In the genomic region with DNA sequence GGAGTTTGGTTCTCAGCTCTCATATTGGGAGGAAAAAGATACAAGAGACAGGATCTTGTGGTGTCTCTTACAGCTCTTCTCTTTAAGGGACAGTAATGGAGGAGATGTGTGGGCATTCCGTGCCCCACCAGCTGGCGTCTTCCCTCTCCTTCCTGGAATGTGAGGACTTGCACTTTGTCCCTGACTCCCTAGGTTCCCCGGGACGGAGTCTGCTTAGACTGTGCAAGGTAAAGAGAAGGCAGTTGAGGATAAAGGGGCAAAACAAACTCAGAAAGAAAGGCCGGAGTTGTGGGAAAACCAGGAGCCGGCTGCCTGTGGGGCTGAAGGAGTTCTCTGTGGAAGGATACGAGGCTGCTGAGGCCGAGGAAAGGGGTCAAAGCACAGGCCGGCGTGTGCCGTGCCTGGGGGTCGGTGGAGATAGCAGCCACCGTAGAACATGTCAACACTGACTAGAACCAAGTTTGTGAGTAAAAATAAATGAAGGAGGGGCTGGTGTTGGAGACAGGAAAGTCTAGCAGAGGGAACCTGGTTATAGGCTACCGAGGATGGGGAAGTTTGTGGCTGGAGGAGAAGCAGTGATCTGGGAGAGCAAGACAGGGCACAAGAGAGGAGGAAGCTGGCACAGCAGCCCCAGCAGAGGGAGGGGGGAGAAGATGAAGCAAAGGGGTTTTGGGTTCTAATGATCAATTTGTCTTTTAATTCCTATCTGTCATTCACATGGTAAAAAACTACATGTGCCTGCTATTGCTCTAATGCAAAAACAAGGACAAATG, we compare ENCODE assay signal across 18 mouse cellular contexts.
DNase-seq lines count a peak whose midpoint lies in the region; ATAC-seq and TF ChIP-seq lines count a peak whose summit lies in the region.
"Had no signal": no experiment of that assay in that cellular context is flagged by ENCODE, and none has a peak within 500 bp of the region (broad histone marks: within the 10 kb centered on the region; RNA-seq: fewer than 3 reads in every experiment).

No protein-coding gene starts in this region.

- no peaks in the 10 kb centered on the region for H3K27me3 ChIP-seq in kidney, embryonic 14.5 days (ENCODE audit: control insufficient read depth, insufficient read depth, low read length)
- H3K27me3 ChIP-seq in liver, postnatal 0 days (ENCODE audit: insufficient read depth, low read length): no peaks in the 10 kb centered on the region
- H3K27me3 ChIP-seq in embryonic facial prominence, embryonic 10.5 days (replicated peaks; ENCODE audit: low read depth, poor library complexity, severe bottlenecking): no peaks in the 10 kb centered on the region
- H3K27me3 ChIP-seq: hindbrain, embryonic 15.5 days; limb, embryonic 12.5 days had no signal

- H3K4me2 ChIP-seq in kidney, embryonic 14.5 days (replicated peaks; ENCODE audit: low read depth, low read length): no peak overlapping the region
- H3K4me2 ChIP-seq in liver, postnatal 0 days (ENCODE audit: low read depth, low read length): no peak overlapping the region
- H3K4me2 ChIP-seq: hindbrain, embryonic 15.5 days; limb, embryonic 12.5 days; liver, embryonic 11.5 days had no signal

- peak; percentile 45 for DNase-seq in kidney, adult 18-20 months
- peak; percentile 44 to 55 for DNase-seq in kidney, adult 8-10 months
- DNase-seq in kidney, postnatal 14 days: peak; percentile 54
- no peak for DNase-seq in liver, postnatal 0 days
- DNase-seq in embryonic facial prominence, embryonic 10.5 days (ENCODE audit: low spot score): no peak
- DNase-seq: adrenal gland, postnatal 10 days; cerebellum, adult 2 months; lung, adult 18-20 months; lung, postnatal 10 days; midbrain, embryonic 14.5 days; thymus, adult 18-20 months; thymus, postnatal 36 days had no signal

- H3K4me1 ChIP-seq in kidney, embryonic 14.5 days (ENCODE audit: control insufficient read depth, insufficient read depth, low read length): no peaks in the 10 kb centered on the region
- no peaks in the 10 kb centered on the region for H3K4me1 ChIP-seq in liver, postnatal 0 days (ENCODE audit: insufficient read depth)
- no peaks in the 10 kb centered on the region for H3K4me1 ChIP-seq in embryonic facial prominence, embryonic 10.5 days
- H3K4me1 ChIP-seq: forebrain, embryonic 10.5 days; limb, embryonic 12.5 days had no signal

- no peak overlapping the region for H3K27ac ChIP-seq in kidney, embryonic 14.5 days (ENCODE audit: low read depth, low read length)
- no peak overlapping the region for H3K27ac ChIP-seq in liver, postnatal 0 days (ENCODE audit: low read depth)
- no peak overlapping the region for H3K27ac ChIP-seq in embryonic facial prominence, embryonic 10.5 days (replicated peaks)
- H3K27ac ChIP-seq: forebrain, embryonic 10.5 days; hindbrain, embryonic 15.5 days; limb, embryonic 12.5 days had no signal

- no peak overlapping the region for H3K4me3 ChIP-seq in kidney, embryonic 14.5 days (ENCODE audit: low read length)
- no peak overlapping the region for H3K4me3 ChIP-seq in liver, postnatal 0 days (ENCODE audit: low read depth, low read length)
- H3K4me3 ChIP-seq in embryonic facial prominence, embryonic 10.5 days: no peak overlapping the region
- H3K4me3 ChIP-seq: forebrain, embryonic 10.5 days; hindbrain, embryonic 15.5 days; limb, embryonic 12.5 days had no signal

- no peaks in the 10 kb centered on the region for H3K9me3 ChIP-seq in kidney, embryonic 14.5 days (ENCODE audit: control insufficient read depth, low read length)
- H3K9me3 ChIP-seq in liver, postnatal 0 days (ENCODE audit: low read length): no peaks in the 10 kb centered on the region
- H3K9me3 ChIP-seq in embryonic facial prominence, embryonic 10.5 days: no peaks in the 10 kb centered on the region
- H3K9me3 ChIP-seq: forebrain, embryonic 10.5 days; hindbrain, embryonic 15.5 days; limb, embryonic 12.5 days had no signal

- TF ChIP-seq EP300 in liver, postnatal 0 days (IDR thresholded peaks at IDR 0.05; ENCODE audit: low read depth): no peak

- no peak for TF ChIP-seq CTCF in liver, postnatal 0 days (IDR thresholded peaks at IDR 0.05; ENCODE audit: low read depth)

- no peaks in the 10 kb centered on the region for H3K36me3 ChIP-seq in kidney, embryonic 14.5 days (ENCODE audit: control insufficient read depth, insufficient read depth, low read length)
- H3K36me3 ChIP-seq in liver, postnatal 0 days (replicated peaks; ENCODE audit: insufficient read depth, low read length): no peaks in the 10 kb centered on the region
- H3K36me3 ChIP-seq in embryonic facial prominence, embryonic 10.5 days (replicated peaks): no peaks in the 10 kb centered on the region
- H3K36me3 ChIP-seq: forebrain, embryonic 10.5 days; hindbrain, embryonic 15.5 days had no signal

- H3K9ac ChIP-seq in kidney, embryonic 14.5 days (ENCODE audit: low read depth, low read length): no peak overlapping the region
- no peak overlapping the region for H3K9ac ChIP-seq in liver, postnatal 0 days (replicated peaks)
- H3K9ac ChIP-seq: hindbrain, embryonic 15.5 days; limb, embryonic 12.5 days had no signal

- WGBS in kidney, embryonic 14.5 days: 69% methylated on average over 14 of the region's 14 CpGs
- 58% methylated on average over 14 of the region's 14 CpGs for WGBS in liver, postnatal 0 days (ENCODE audit: insufficient replicate concordance)
- 84% methylated on average over 14 of the region's 14 CpGs for WGBS in embryonic facial prominence, embryonic 10.5 days

- no peak for ATAC-seq in kidney, embryonic 14.5 days (ENCODE audit: low FRiP score, low TSS enrichment)
- ATAC-seq in liver, postnatal 0 days: no peak
- ATAC-seq in megakaryocyte, adult 5-6 weeks (ENCODE audit: poor library complexity, severe bottlenecking): no peak

Comparison
In these comparisons a context has a peak if more than half of its experiments do, and no peak if none do; other contexts are left out.
1. DNase-seq: peak in kidney, adult 18-20 months (single experiment), kidney, adult 8-10 months (2 of 2) and kidney, postnatal 14 days (single experiment); none in liver, postnatal 0 days (single experiment) and embryonic facial prominence, embryonic 10.5 days (single experiment).